Mouse (Mus musculus) myocyte (in vitro differentiated cells): ENCODE measurements around the gene Crispld2. TPM values are rescaled to one million over a fixed set of nuclear protein-coding genes. Genes with fewer than 3 reads are reported as not detected.

Experiments used
- H3K27me3 ChIP-seq: one replicate; pipeline ENCODE4 v1.6.1; 2011; ENCODE audit not compliant: control insufficient read depth, insufficient read depth, insufficient read length
- H3K36me3 ChIP-seq: one replicate; pipeline ENCODE4 v1.6.1; 2011; ENCODE audit not compliant: control insufficient read depth, insufficient read depth
- H3K4me2 ChIP-seq: one replicate; pipeline ENCODE4 v1.6.1; 2011; ENCODE audit warnings: low read depth, control low read depth
- H3K4me3 ChIP-seq: one replicate; pipeline ENCODE4 v1.5.1; 2011; ENCODE audit warnings: mild to moderate bottlenecking, control low read depth, moderate library complexity
- H3K79me2 ChIP-seq: one replicate; pipeline ENCODE4 v1.6.1; 2011; ENCODE audit not compliant: control insufficient read depth, insufficient read depth
- H3ac ChIP-seq: one replicate; pipeline ENCODE4 v1.6.1; 2011; ENCODE audit not compliant: control insufficient read depth, insufficient read length
- CEBPB ChIP-seq: IDR thresholded peaks from 2 replicates; pipeline ENCODE4 v1.6.1; 2011; ENCODE audit warnings: mild to moderate bottlenecking, moderate library complexity; ENCODE audit not compliant: poor library complexity, insufficient read depth, severe bottlenecking
- E2F4 ChIP-seq: IDR thresholded peaks from one replicate; pipeline ENCODE4 v1.6.1; 2011; ENCODE audit warnings: mild to moderate bottlenecking, control low read depth, moderate library complexity; ENCODE audit not compliant: insufficient read depth
- MAX ChIP-seq: IDR thresholded peaks from one replicate; pipeline ENCODE4 v1.6.1; 2011; ENCODE audit warnings: low read depth, mild to moderate bottlenecking, control low read depth
- MYOD1 ChIP-seq, 3 experiments: IDR thresholded peaks; one replicate each; pipeline ENCODE4 v1.6.1; 2011; ENCODE audit warnings: control low read depth in 2 of 3, low read depth in 2 of 3, mild to moderate bottlenecking in 2 of 3, moderate library complexity in 1 of 3; ENCODE audit not compliant: insufficient read length in 2 of 3, control insufficient read depth in 1 of 3
- MYOG ChIP-seq, 3 experiments: IDR thresholded peaks; one replicate each; pipeline ENCODE4 v1.6.1; 2011; ENCODE audit warnings: control low read depth in 2 of 3, low read depth in 2 of 3, mild to moderate bottlenecking in 2 of 3; ENCODE audit not compliant: insufficient read length in 2 of 3, control insufficient read depth in 1 of 3, insufficient read depth in 1 of 3
- POLR2A ChIP-seq: IDR thresholded peaks from one replicate; pipeline ENCODE4 v1.6.1; 2011; ENCODE audit warnings: low read depth, mild to moderate bottlenecking, control low read depth, moderate library complexity; ENCODE audit not compliant: insufficient read length
- POLR2AphosphoS2 ChIP-seq: IDR thresholded peaks from one replicate; pipeline ENCODE4 v1.6.1; 2011; ENCODE audit warnings: low read depth, control low read depth; ENCODE audit not compliant: insufficient read length
- REST ChIP-seq: IDR thresholded peaks from one replicate; pipeline ENCODE4 v1.6.1; 2011; ENCODE audit warnings: mild to moderate bottlenecking, control low read depth, moderate library complexity; ENCODE audit not compliant: insufficient read depth, insufficient read length
- SRF ChIP-seq: IDR thresholded peaks from one replicate; pipeline ENCODE4 v1.6.1; 2011; ENCODE audit warnings: low read depth; ENCODE audit not compliant: control insufficient read depth, insufficient read length
- TCF12 ChIP-seq: IDR thresholded peaks from one replicate; pipeline ENCODE4 v1.6.1; 2011; ENCODE audit warnings: mild to moderate bottlenecking, control low read depth; ENCODE audit not compliant: poor library complexity, insufficient read depth, severe bottlenecking
- TCF3 ChIP-seq: IDR thresholded peaks from one replicate; pipeline ENCODE4 v1.6.1; 2011; ENCODE audit warnings: low read depth, control low read depth; ENCODE audit not compliant: insufficient read length
- USF1 ChIP-seq: IDR thresholded peaks from one replicate; pipeline ENCODE4 v1.6.1; 2011; ENCODE audit warnings: low read depth, mild to moderate bottlenecking, control low read depth, moderate library complexity
- polyA plus RNA-seq: library from polyadenylated mRNA; unstranded; fragments of >200 nt; fragmentation: generic; extraction: Trizol; gene quantifications from one replicate; pipeline ENCODE4 v1.2.1, GENCODE M21; 2012; ENCODE audit warnings: missing spikeins

The Crispld2 gene
- polyA plus RNA-seq, 1 experiment: 0.07 TPM

DNA sequence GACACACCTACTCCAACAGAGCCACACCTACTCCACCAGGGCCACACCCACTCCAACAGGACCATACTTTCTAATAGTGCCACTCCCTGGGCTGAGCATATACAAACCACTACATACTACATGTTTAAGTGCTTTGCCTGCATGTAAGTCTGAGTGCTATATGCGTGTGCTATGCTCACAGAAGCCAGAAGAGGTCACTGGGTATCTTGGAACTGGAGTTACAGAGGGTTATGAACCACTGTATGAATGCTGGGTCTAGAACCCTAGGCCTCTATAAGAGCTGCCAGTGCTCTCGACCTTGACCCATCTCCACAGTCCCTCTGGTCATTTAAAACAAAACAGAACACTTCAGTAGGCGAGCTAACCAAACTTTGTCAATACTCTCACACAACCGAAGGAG is 11.0 kb upstream of the Crispld2 start:
- Histone ChIP-seq H3K4me3 (no peak overlapping the region), H3K4me2 (no peak overlapping the region), H3K79me2 (no peaks in the 10 kb centered on the region), H3K36me3 (no peaks in the 10 kb centered on the region), H3K27me3 (no peaks in the 10 kb centered on the region), H3ac (no peak overlapping the region)
- no peak for TF ChIP-seq MYOD1 (IDR thresholded peaks at IDR 0.05; ENCODE audit: control insufficient read depth in 1 of 3, insufficient read length in 2 of 3, low read depth in 2 of 3)
- TF ChIP-seq REST: no peak
- no peak for TF ChIP-seq E2F4
- TF ChIP-seq TCF3: no peak
- no peak for TF ChIP-seq POLR2A
- no peak for TF ChIP-seq MYOG (IDR thresholded peaks at IDR 0.05; ENCODE audit: control insufficient read depth in 1 of 3, insufficient read depth in 1 of 3, insufficient read length in 2 of 3, low read depth in 2 of 3)
- TF ChIP-seq MAX: no peak
- TF ChIP-seq TCF12: no peak
- TF ChIP-seq CEBPB: no peak

DNA sequence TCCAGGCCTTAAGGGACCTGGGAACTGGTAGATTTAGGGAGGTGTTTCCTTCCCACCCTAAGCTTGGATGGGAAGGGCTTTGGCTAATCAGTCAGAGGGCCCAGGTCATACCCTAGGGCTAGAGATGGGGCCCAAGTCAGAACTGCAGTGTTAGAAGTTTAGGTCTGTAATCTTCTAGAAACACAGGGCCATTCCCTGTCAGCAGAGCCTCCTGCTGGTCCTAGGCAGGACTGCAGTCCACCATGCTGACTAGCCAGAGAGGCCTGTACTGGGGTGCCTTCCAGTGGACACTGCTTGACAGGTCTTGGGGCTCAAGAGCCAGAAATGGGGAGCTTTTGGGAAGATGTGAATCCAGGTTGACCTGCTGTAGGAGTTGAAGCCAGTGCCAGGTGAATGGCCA is 8.2 kb upstream of the Crispld2 start:
- no peak overlapping the region for H3K4me2 ChIP-seq
- H3ac ChIP-seq: no peak overlapping the region
- H3K36me3 ChIP-seq: no peaks in the 10 kb centered on the region
- no peak overlapping the region for H3K4me3 ChIP-seq
- no peaks in the 10 kb centered on the region for H3K79me2 ChIP-seq
- H3K27me3 ChIP-seq: no peaks in the 10 kb centered on the region
- TF ChIP-seq POLR2A (no peak), E2F4 (no peak), MAX (no peak), MYOD1 (IDR thresholded peaks at IDR 0.05; ENCODE audit: control insufficient read depth in 1 of 3, insufficient read length in 2 of 3, low read depth in 2 of 3) (no peak), TCF3 (no peak), USF1 (no peak)

DNA sequence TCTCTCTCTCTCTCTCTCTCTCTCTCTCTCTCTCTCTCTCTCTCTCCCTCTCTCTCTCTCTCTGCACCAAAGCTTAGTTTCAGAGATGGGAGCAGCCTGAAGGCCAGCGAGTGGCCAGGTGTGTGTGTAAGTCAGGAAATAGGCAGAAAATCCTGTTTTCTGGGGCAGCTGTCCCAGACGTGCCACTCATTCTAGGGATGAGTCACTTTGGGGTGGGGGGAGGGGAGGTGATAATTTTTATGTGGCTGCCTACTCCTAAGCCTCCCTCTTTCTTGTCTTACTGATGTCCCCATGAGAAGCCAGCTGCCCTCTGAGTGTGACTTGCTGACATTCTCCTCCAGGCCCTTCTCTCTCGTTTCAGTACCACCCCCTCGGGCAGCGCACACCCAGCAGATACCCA is 6.1 kb upstream of the Crispld2 start:
- no peaks in the 10 kb centered on the region for H3K27me3 ChIP-seq
- no peak for TF ChIP-seq USF1
- no peak for TF ChIP-seq MAX
- TF ChIP-seq POLR2A: no peak
- no peak for TF ChIP-seq TCF3
- no peak for TF ChIP-seq CEBPB
- no peak for TF ChIP-seq SRF
- TF ChIP-seq MYOD1 (IDR thresholded peaks at IDR 0.05; ENCODE audit: control insufficient read depth in 1 of 3, insufficient read length in 2 of 3, low read depth in 2 of 3): peak in 2 of 3 experiments; percentile 31 to 69
- TF ChIP-seq POLR2AphosphoS2: no peak
- TF ChIP-seq TCF12: no peak
- no peak for TF ChIP-seq REST
- peak in 1 of 3 experiments; percentile 21 for TF ChIP-seq MYOG (IDR thresholded peaks at IDR 0.05; ENCODE audit: control insufficient read depth in 1 of 3, insufficient read depth in 1 of 3, insufficient read length in 2 of 3, low read depth in 2 of 3)
- no peak for TF ChIP-seq E2F4

DNA sequence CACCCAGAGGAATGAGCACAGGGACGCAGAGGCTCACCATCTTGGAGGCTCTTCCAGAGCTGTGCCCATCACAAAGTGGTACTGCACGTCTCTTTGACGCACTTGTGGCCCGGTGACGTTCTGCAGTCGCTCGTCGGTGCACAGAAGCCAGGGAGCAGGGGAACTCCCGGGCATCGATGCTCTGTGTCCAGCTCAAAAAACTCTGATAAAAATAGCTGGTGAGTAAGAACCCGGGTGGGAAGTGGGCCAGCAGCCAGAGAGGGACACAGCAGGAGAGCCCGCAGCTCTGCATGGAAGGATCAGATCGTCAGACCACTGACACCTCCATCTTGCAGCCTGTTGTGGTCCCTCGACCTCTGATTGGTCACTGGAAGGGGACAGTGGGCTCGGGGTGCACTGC is 4.2 kb upstream of the Crispld2 start:
- Histone ChIP-seq H3K36me3 (no peaks in the 10 kb centered on the region), H3K79me2 (no peaks in the 10 kb centered on the region), H3K4me3 (no peak overlapping the region), H3ac (no peak overlapping the region), H3K4me2 (peak overlapping the region; percentile 60), H3K27me3 (peaks cover 18% of the 10 kb centered on the region)
- TF ChIP-seq MYOD1 (IDR thresholded peaks at IDR 0.05; ENCODE audit: control insufficient read depth in 1 of 3, insufficient read length in 2 of 3, low read depth in 2 of 3) (peak in 1 of 3 experiments; percentile 25), MYOG (IDR thresholded peaks at IDR 0.05; ENCODE audit: control insufficient read depth in 1 of 3, insufficient read depth in 1 of 3, insufficient read length in 2 of 3, low read depth in 2 of 3) (peak in 1 of 3 experiments; percentile 15), E2F4 (no peak)

More for the DNA sequence above, 6.1 kb upstream of the Crispld2 start:
- H3K4me2 ChIP-seq: no peak overlapping the region
- no peaks in the 10 kb centered on the region for H3K36me3 ChIP-seq
- no peak overlapping the region for H3ac ChIP-seq
- H3K79me2 ChIP-seq: no peaks in the 10 kb centered on the region
- H3K4me3 ChIP-seq: no peak overlapping the region

DNA sequence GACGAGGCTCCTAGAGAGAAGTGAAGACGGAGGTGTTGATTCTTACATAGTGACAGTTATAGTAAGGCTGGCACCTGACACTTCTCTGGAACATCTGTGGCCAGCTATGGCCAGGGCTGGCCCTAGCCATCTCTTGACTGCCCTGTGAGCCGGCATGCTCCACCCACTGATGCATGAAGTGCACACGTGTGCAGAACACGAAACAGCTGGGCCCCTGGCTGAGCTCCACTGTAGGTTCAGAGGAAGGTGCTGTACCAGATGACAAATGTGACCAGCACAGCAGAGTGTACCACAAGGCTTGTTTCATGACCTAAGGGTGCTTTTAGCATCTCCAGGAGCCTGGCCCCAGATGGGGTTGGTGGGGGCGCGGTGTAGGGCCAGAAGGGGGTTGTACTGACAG is 1.9 kb downstream of the Crispld2 start:
- no peaks in the 10 kb centered on the region for H3K79me2 ChIP-seq
- peaks cover 32% of the 10 kb centered on the region for H3K27me3 ChIP-seq
- H3K4me3 ChIP-seq: no peak overlapping the region
- no peaks in the 10 kb centered on the region for H3K36me3 ChIP-seq
- TF ChIP-seq POLR2AphosphoS2: no peak
- no peak for TF ChIP-seq MYOD1 (IDR thresholded peaks at IDR 0.05; ENCODE audit: control insufficient read depth in 1 of 3, insufficient read length in 2 of 3, low read depth in 2 of 3)
- TF ChIP-seq TCF12: no peak
- no peak for TF ChIP-seq USF1
- no peak for TF ChIP-seq CEBPB
- no peak for TF ChIP-seq MAX
- TF ChIP-seq MYOG (IDR thresholded peaks at IDR 0.05; ENCODE audit: control insufficient read depth in 1 of 3, insufficient read depth in 1 of 3, insufficient read length in 2 of 3, low read depth in 2 of 3): no peak
- TF ChIP-seq REST: no peak
- TF ChIP-seq SRF: no peak
- no peak for TF ChIP-seq POLR2A
- no peak for TF ChIP-seq E2F4
- no peak for TF ChIP-seq TCF3
- no peak overlapping the region for H3K4me2 ChIP-seq
- no peak overlapping the region for H3ac ChIP-seq
